22 mouse cellular contexts compared by ENCODE assay signal in the genomic region with DNA sequence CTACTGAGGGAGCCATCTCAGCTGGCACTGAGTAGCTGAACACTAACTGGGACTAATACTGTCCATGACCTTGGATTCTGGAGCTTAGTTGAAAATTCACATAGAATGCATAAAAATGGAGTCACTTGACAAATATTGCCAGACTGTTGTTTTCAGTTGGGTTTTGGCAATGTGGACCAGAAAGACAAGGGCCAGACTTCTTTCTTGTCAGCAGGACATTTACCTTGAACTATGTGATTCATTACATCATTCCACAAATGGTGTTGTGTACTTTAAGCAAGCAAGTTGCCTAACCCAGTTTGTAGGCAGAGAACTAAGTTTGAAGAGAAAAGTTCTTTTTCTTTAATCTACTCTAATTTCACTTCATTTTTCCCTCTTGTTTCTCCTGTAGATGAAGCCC.
DNase-seq lines count a peak whose midpoint lies in the region; ATAC-seq and TF ChIP-seq lines count a peak whose summit lies in the region.
"Had no signal": no experiment of that assay in that cellular context is flagged by ENCODE, and none has a peak within 500 bp of the region (broad histone marks: within the 10 kb centered on the region; RNA-seq: fewer than 3 reads in every experiment).

No protein-coding gene starts in this region.

- H3K4me2 ChIP-seq in liver, embryonic 15.5 days = no peak overlapping the region
- H3K4me2 ChIP-seq in liver, postnatal 0 days (ENCODE audit: low read depth, low read length) = no peak overlapping the region
- H3K4me2 ChIP-seq: embryonic facial prominence, embryonic 13.5 days; embryonic facial prominence, embryonic 15.5 days; forebrain, embryonic 12.5 days had no signal

- no peaks in the 10 kb centered on the region for H3K9me3 ChIP-seq in liver, embryonic 15.5 days (replicated peaks)
- H3K9me3 ChIP-seq in liver, postnatal 0 days (ENCODE audit: low read length) = no peaks in the 10 kb centered on the region
- H3K9me3 ChIP-seq in hindbrain, embryonic 10.5 days = no peaks in the 10 kb centered on the region
- H3K9me3 ChIP-seq: embryonic facial prominence, embryonic 13.5 days; embryonic facial prominence, embryonic 15.5 days; forebrain, embryonic 10.5 days; forebrain, embryonic 12.5 days had no signal

- H3K4me3 ChIP-seq in left cerebral cortex, adult 2 months = no peak overlapping the region
- H3K4me3 ChIP-seq in liver, embryonic 15.5 days (replicated peaks) = no peak overlapping the region
- H3K4me3 ChIP-seq in liver, postnatal 0 days (ENCODE audit: low read depth, low read length) = no peak overlapping the region
- no peak overlapping the region for H3K4me3 ChIP-seq in hindbrain, embryonic 10.5 days
- H3K4me3 ChIP-seq: embryonic facial prominence, embryonic 13.5 days; embryonic facial prominence, embryonic 15.5 days; erythroblast, embryonic 14.5 days; forebrain, embryonic 10.5 days; forebrain, embryonic 12.5 days had no signal

- TF ChIP-seq CTCF in left cerebral cortex, adult 2 months (IDR thresholded peaks at IDR 0.05) = no peak
- no peak for TF ChIP-seq CTCF in liver, postnatal 0 days (IDR thresholded peaks at IDR 0.05; ENCODE audit: low read depth)

- intact Hi-C loops in left cerebral cortex, adult 2 months (cut with DNase I) = loop anchor here (2.0 to 5.0 kb wide), 4 partner anchors 288 to 932 kb away; no protein-coding TSS in a partner anchor
- intact Hi-C loops in left cerebral cortex, postnatal 10 days (cut with DNase I) = no loop called here

- no peak for TF ChIP-seq EP300 in liver, postnatal 0 days (IDR thresholded peaks at IDR 0.05; ENCODE audit: low read depth)

- H3K27ac ChIP-seq in left cerebral cortex, adult 2 months = 0 out of 2 replicates have a peak overlapping the region, but pooled peaks have one; percentile 33
- no peak overlapping the region for H3K27ac ChIP-seq in liver, embryonic 15.5 days (replicated peaks)
- H3K27ac ChIP-seq in liver, postnatal 0 days (ENCODE audit: low read depth) = peak overlapping the region; percentile 50
- no peak overlapping the region for H3K27ac ChIP-seq in hindbrain, embryonic 10.5 days
- H3K27ac ChIP-seq: embryonic facial prominence, embryonic 13.5 days; embryonic facial prominence, embryonic 15.5 days; forebrain, embryonic 10.5 days; forebrain, embryonic 12.5 days had no signal

- H3K4me1 ChIP-seq in liver, embryonic 15.5 days (replicated peaks) = no peaks in the 10 kb centered on the region
- H3K4me1 ChIP-seq in liver, postnatal 0 days (ENCODE audit: insufficient read depth) = peaks cover 4% of the 10 kb centered on the region; the same call in 1 of the 2 replicates
- H3K4me1 ChIP-seq in hindbrain, embryonic 10.5 days (replicated peaks) = no peaks in the 10 kb centered on the region
- H3K4me1 ChIP-seq: embryonic facial prominence, embryonic 13.5 days; embryonic facial prominence, embryonic 15.5 days; forebrain, embryonic 10.5 days; forebrain, embryonic 12.5 days had no signal

- no peak for DNase-seq in left cerebral cortex, adult 2 months (ENCODE audit: extremely low spot score in 1 of 2, low spot score in 2 of 2)
- DNase-seq in left cerebral cortex, postnatal 10 days (ENCODE audit: extremely low spot score in 1 of 2, low spot score in 2 of 2) = no peak
- DNase-seq in liver = no peak
- DNase-seq in liver, postnatal 0 days = no peak
- DNase-seq in hindbrain, embryonic 10.5 days (ENCODE audit: low spot score) = no peak
- DNase-seq: adrenal gland, adult 8-10 months; adrenal gland, postnatal 25 days; cerebellum, adult 11 months; cerebellum, adult 18-20 months; cerebellum, adult 8-10 months; cerebellum, adult 9-11 months; cerebellum, postnatal 14 days; cerebellum, postnatal 36 days; embryo, embryonic 11 days had no signal

- no peaks in the 10 kb centered on the region for H3K36me3 ChIP-seq in liver, embryonic 15.5 days (replicated peaks)
- H3K36me3 ChIP-seq in liver, postnatal 0 days (replicated peaks; ENCODE audit: insufficient read depth, low read length) = no peaks in the 10 kb centered on the region
- H3K36me3 ChIP-seq in hindbrain, embryonic 10.5 days = no peaks in the 10 kb centered on the region
- H3K36me3 ChIP-seq: embryonic facial prominence, embryonic 13.5 days; embryonic facial prominence, embryonic 15.5 days; forebrain, embryonic 10.5 days; forebrain, embryonic 12.5 days had no signal

- peak; percentile 42; the same call in 1 of the 2 replicates for ATAC-seq in liver, embryonic 15.5 days (ENCODE audit: insufficient read depth)
- ATAC-seq in liver, postnatal 0 days = peak; percentile 90
- ATAC-seq: forebrain, embryonic 14.5 days; forebrain, embryonic 16.5 days had no signal

- no peaks in the 10 kb centered on the region for H3K27me3 ChIP-seq in liver, embryonic 15.5 days
- no peaks in the 10 kb centered on the region for H3K27me3 ChIP-seq in liver, postnatal 0 days (ENCODE audit: insufficient read depth, low read length)
- no peaks in the 10 kb centered on the region for H3K27me3 ChIP-seq in hindbrain, embryonic 10.5 days (ENCODE audit: insufficient read depth, poor library complexity, severe bottlenecking)
- H3K27me3 ChIP-seq: embryonic facial prominence, embryonic 13.5 days; embryonic facial prominence, embryonic 15.5 days; forebrain, embryonic 12.5 days had no signal

- H3K9ac ChIP-seq in liver, embryonic 15.5 days = no peak overlapping the region
- no peak overlapping the region for H3K9ac ChIP-seq in liver, postnatal 0 days (replicated peaks)
- H3K9ac ChIP-seq: embryonic facial prominence, embryonic 13.5 days; embryonic facial prominence, embryonic 15.5 days; forebrain, embryonic 12.5 days had no signal

Comparison
In these comparisons a context has a peak if more than half of its experiments do, and no peak if none do; other contexts are left out.
1. H3K27ac ChIP-seq: peak in left cerebral cortex, adult 2 months (single experiment) and liver, postnatal 0 days (single experiment); none in liver, embryonic 15.5 days (single experiment) and hindbrain, embryonic 10.5 days (single experiment).